Mouse (Mus musculus): ENCODE data around the gene Kank1.

- no peak for TF ChIP-seq CTCF (IDR thresholded peaks at IDR 0.05; ENCODE audit: borderline replicate concordance, insufficient read depth, low read length)
- TF ChIP-seq POLR2A (IDR thresholded peaks at IDR 0.05; ENCODE audit: low read depth, low read length) = no peak
These were observed 6.8 kb downstream of the Kank1 start for GRCm38 (mm10) chr19:25243566-25243965.

All from embryonic fibroblast, embryonic 13.5 days (primary cell).